Mouse (Mus musculus) MEL (cell line): ENCODE data around the gene Carm1. TPM values are rescaled to one million over a fixed set of nuclear protein-coding genes. Genes with fewer than 3 reads are reported as not detected.
"Not testable (repeated sequence)": the region's sequence is repeated elsewhere in the genome, so short reads cannot be mapped to it uniquely, and the experiment has no call there.

ENCODE experiments used
- DNase-seq: peaks from one replicate; pipeline ENCODE4 v3.0.0; 2011; ENCODE audit warnings: low read depth, low spot score
- H3K27ac ChIP-seq: 2 replicates; pipeline ENCODE4 v1.5.1; 2012; ENCODE audit warnings: low read depth, mild to moderate bottlenecking, control low read depth, low read length, moderate library complexity; ENCODE audit not compliant: control insufficient read depth
- H3K27me3 ChIP-seq, 2 experiments: fragments of 150-350 bp in 1 of 2; sonication (generic) in 1 of 2; 2 replicates each; pipeline ENCODE4 v1.6.1; 2012; ENCODE audit warnings: low read length in 2 of 2, mild to moderate bottlenecking in 2 of 2, improper control_type of control experiment in 1 of 2, moderate library complexity in 1 of 2; ENCODE audit not compliant: insufficient read depth in 2 of 2, control insufficient read depth in 1 of 2
- H3K36me3 ChIP-seq, 2 experiments: 2 replicates each; pipeline ENCODE4 v1.6.1; 2012 to 2014; ENCODE audit warnings: low read length in 2 of 2, improper control_type of control experiment in 1 of 2, inconsistent platforms in 1 of 2, mild to moderate bottlenecking in 1 of 2; ENCODE audit not compliant: insufficient read depth in 2 of 2, control insufficient read depth in 1 of 2
- H3K4me1 ChIP-seq, 2 experiments: fragments of 150-350 bp in 1 of 2; sonication (generic) in 1 of 2; 2 replicates each; pipeline ENCODE4 v1.6.1; 2012; ENCODE audit warnings: low read length in 2 of 2, improper control_type of control experiment in 1 of 2, mild to moderate bottlenecking in 1 of 2; ENCODE audit not compliant: insufficient read depth in 2 of 2, control insufficient read depth in 1 of 2
- H3K4me3 ChIP-seq, 2 experiments: fragments of 150-350 bp in 1 of 2; sonication (generic) in 1 of 2; 2 replicates each; pipeline ENCODE4 v1.5.1; 2012; ENCODE audit warnings: low read depth in 2 of 2, low read length in 2 of 2, mild to moderate bottlenecking in 2 of 2, moderate library complexity in 2 of 2, control low read depth in 1 of 2, improper control_type of control experiment in 1 of 2; ENCODE audit not compliant: control insufficient read depth in 1 of 2, insufficient read depth in 1 of 2
- H3K79me2 ChIP-seq: 2 replicates; pipeline ENCODE4 v1.6.1; 2012; ENCODE audit warnings: mild to moderate bottlenecking, low read length, moderate library complexity; ENCODE audit not compliant: control insufficient read depth, poor library complexity, insufficient read depth
- H3K9ac ChIP-seq: 2 replicates; pipeline ENCODE4 v1.6.1; 2012; ENCODE audit warnings: low read depth, mild to moderate bottlenecking, control low read depth, low read length, moderate library complexity; ENCODE audit not compliant: control insufficient read depth, poor library complexity, severe bottlenecking
- H3K9me3 ChIP-seq: fragments of 150-350 bp; sonication (generic); replicated peaks from 2 replicates; pipeline ENCODE4 v1.6.1; 2012; ENCODE audit warnings: mild to moderate bottlenecking, low read length, improper control_type of control experiment, moderate library complexity; ENCODE audit not compliant: insufficient read depth
- BHLHE40 ChIP-seq: IDR thresholded peaks from 2 replicates; pipeline ENCODE4 v1.6.1; 2012; ENCODE audit warnings: low read depth, mild to moderate bottlenecking, inconsistent platforms, low read length, improper control_type of control experiment, borderline replicate concordance
- CHD1 ChIP-seq: IDR thresholded peaks from 2 replicates; pipeline ENCODE4 v1.6.1; 2012; ENCODE audit warnings: low read depth, mild to moderate bottlenecking, inconsistent platforms, low read length, improper control_type of control experiment
- CHD2 ChIP-seq: IDR thresholded peaks from 2 replicates; pipeline ENCODE4 v1.6.1; 2011; ENCODE audit warnings: low read length, improper control_type of control experiment
- CTCF ChIP-seq, 3 experiments: IDR thresholded peaks in 2 of 3; conservative IDR thresholded peaks in 1 of 3; 2 replicates each; pipeline ENCODE4 v1.5.1; 2011 to 2012; ENCODE audit warnings: low read length in 3 of 3, low read depth in 2 of 3, mild to moderate bottlenecking in 2 of 3, improper control_type of control experiment in 1 of 3, inconsistent platforms in 1 of 3, mixed read lengths in 1 of 3, moderate library complexity in 1 of 3; ENCODE audit not compliant: control insufficient read depth in 1 of 3, insufficient read depth in 1 of 3, poor library complexity in 1 of 3, severe bottlenecking in 1 of 3
- E2F4 ChIP-seq: IDR thresholded peaks from 2 replicates; pipeline ENCODE4 v1.6.1; 2011; ENCODE audit warnings: low read depth, low read length, improper control_type of control experiment, borderline replicate concordance
- ELF1 ChIP-seq: IDR thresholded peaks from 2 replicates; pipeline ENCODE4 v1.6.1; 2014; ENCODE audit warnings: low read depth, mild to moderate bottlenecking, inconsistent platforms, low read length, improper control_type of control experiment, moderate library complexity
- EP300 ChIP-seq, 2 experiments: IDR thresholded peaks; 2 replicates each; pipeline ENCODE4 v1.6.1; 2011; ENCODE audit warnings: improper control_type of control experiment in 2 of 2, low read length in 2 of 2, low read depth in 1 of 2, mild to moderate bottlenecking in 1 of 2
- ETS1 ChIP-seq: IDR thresholded peaks from 2 replicates; pipeline ENCODE4 v1.6.1; 2012; ENCODE audit warnings: low read depth, mild to moderate bottlenecking, inconsistent platforms, low read length, improper control_type of control experiment, moderate library complexity
- HCFC1 ChIP-seq: IDR thresholded peaks from 2 replicates; pipeline ENCODE4 v1.6.1; 2012; ENCODE audit warnings: low read depth, mild to moderate bottlenecking, inconsistent platforms, low read length, improper control_type of control experiment, moderate library complexity
- KAT2A ChIP-seq: conservative IDR thresholded peaks from 2 replicates; pipeline ENCODE4 v1.6.1; 2012; ENCODE audit warnings: low read depth, low read length, improper control_type of control experiment, inconsistent platforms
- MAFK ChIP-seq: IDR thresholded peaks from 2 replicates; pipeline ENCODE4 v1.6.1; 2011; ENCODE audit warnings: low read depth, mild to moderate bottlenecking, low read length, improper control_type of control experiment, borderline replicate concordance
- MAX ChIP-seq: IDR thresholded peaks from 2 replicates; pipeline ENCODE4 v1.6.1; 2011; ENCODE audit warnings: low read length, improper control_type of control experiment
- MAZ ChIP-seq: IDR thresholded peaks from 2 replicates; pipeline ENCODE4 v1.6.1; 2012; ENCODE audit warnings: low read depth, mild to moderate bottlenecking, inconsistent platforms, low read length, improper control_type of control experiment
- MEF2A ChIP-seq: IDR thresholded peaks from 2 replicates; pipeline ENCODE4 v1.6.1; 2014; ENCODE audit warnings: low read depth, mild to moderate bottlenecking, inconsistent platforms, low read length, improper control_type of control experiment; ENCODE audit not compliant: poor library complexity, insufficient replicate concordance, severe bottlenecking; ENCODE audit errors: extremely low read depth
- MXI1 ChIP-seq: IDR thresholded peaks from 2 replicates; pipeline ENCODE4 v1.6.1; 2011; ENCODE audit warnings: mild to moderate bottlenecking, low read depth, low read length, improper control_type of control experiment
- MYB ChIP-seq: IDR thresholded peaks from 2 replicates; pipeline ENCODE4 v1.6.1; 2011; ENCODE audit warnings: mild to moderate bottlenecking, low read depth, low read length, improper control_type of control experiment
- NELFE ChIP-seq: IDR thresholded peaks from 2 replicates; pipeline ENCODE4 v1.6.1; 2011; ENCODE audit warnings: low read depth, low read length, improper control_type of control experiment
- NRF1 ChIP-seq: IDR thresholded peaks from 2 replicates; pipeline ENCODE4 v1.6.1; 2014; ENCODE audit warnings: low read depth, mild to moderate bottlenecking, inconsistent platforms, low read length, improper control_type of control experiment, moderate library complexity; ENCODE audit not compliant: poor library complexity, insufficient read depth, severe bottlenecking
- RAD21 ChIP-seq: IDR thresholded peaks from 2 replicates; pipeline ENCODE4 v1.6.1; 2011; ENCODE audit warnings: mild to moderate bottlenecking, low read depth, low read length, improper control_type of control experiment
- RCOR1 ChIP-seq: IDR thresholded peaks from 2 replicates; pipeline ENCODE4 v1.6.1; 2012; ENCODE audit warnings: low read depth, mild to moderate bottlenecking, inconsistent platforms, low read length, improper control_type of control experiment
- SIN3A ChIP-seq: IDR thresholded peaks from 2 replicates; pipeline ENCODE4 v1.6.1; 2012; ENCODE audit warnings: low read length, improper control_type of control experiment, inconsistent platforms
- SMC3 ChIP-seq: IDR thresholded peaks from 2 replicates; pipeline ENCODE4 v1.6.1; 2011; ENCODE audit warnings: low read depth, low read length, improper control_type of control experiment
- TAL1 ChIP-seq: IDR thresholded peaks from 2 replicates; pipeline ENCODE4 v1.6.1; 2012; ENCODE audit warnings: mild to moderate bottlenecking, inconsistent platforms, low read length, moderate library complexity, mixed read lengths
- USF1 ChIP-seq: IDR thresholded peaks from 2 replicates; pipeline ENCODE4 v1.6.1; 2014; ENCODE audit warnings: low read depth, mild to moderate bottlenecking, inconsistent platforms, low read length, improper control_type of control experiment, moderate library complexity
- ZC3H11A ChIP-seq: IDR thresholded peaks from 2 replicates; pipeline ENCODE4 v1.6.1; 2012; ENCODE audit warnings: low read depth, mild to moderate bottlenecking, inconsistent platforms, low read length, improper control_type of control experiment
- ZKSCAN1 ChIP-seq: IDR thresholded peaks from 2 replicates; pipeline ENCODE4 v1.6.1; 2012; ENCODE audit warnings: low read depth, mild to moderate bottlenecking, inconsistent platforms, low read length, improper control_type of control experiment, moderate library complexity
- ZMIZ1 ChIP-seq: IDR thresholded peaks from 2 replicates; pipeline ENCODE4 v1.6.1; 2012; ENCODE audit warnings: low read depth, mild to moderate bottlenecking, inconsistent platforms, low read length, improper control_type of control experiment, moderate library complexity
- ZNF384 ChIP-seq: IDR thresholded peaks from 2 replicates; pipeline ENCODE4 v1.6.1; 2012; ENCODE audit warnings: low read depth, mild to moderate bottlenecking, inconsistent platforms, low read length, improper control_type of control experiment
- polyA plus RNA-seq, 2 experiments: library from polyadenylated mRNA; stranded (reverse) in 1 of 2; unstranded in 1 of 2; fragments of >175 nt in 1 of 2; fragments of >200 nt in 1 of 2; gene quantifications; 2 replicates each; pipeline versions ENCODE4 v1.2.1 to v1.2.4; 2012; ENCODE audit warnings: low replicate concordance in 2 of 2, low read depth in 1 of 2; ENCODE audit not compliant: insufficient read length in 2 of 2, insufficient read depth in 1 of 2, missing spikeins in 1 of 2
- total RNA-seq: library from RNA; depleted of rRNA; stranded (reverse); fragments of 300-350 nt; gene quantifications from 2 replicates; pipeline ENCODE4 v1.2.3, GENCODE M21; 2012

Carm1 gene
- total and polyA plus RNA-seq, 3 experiments = 121 to 423 (median 121) TPM

DNA sequence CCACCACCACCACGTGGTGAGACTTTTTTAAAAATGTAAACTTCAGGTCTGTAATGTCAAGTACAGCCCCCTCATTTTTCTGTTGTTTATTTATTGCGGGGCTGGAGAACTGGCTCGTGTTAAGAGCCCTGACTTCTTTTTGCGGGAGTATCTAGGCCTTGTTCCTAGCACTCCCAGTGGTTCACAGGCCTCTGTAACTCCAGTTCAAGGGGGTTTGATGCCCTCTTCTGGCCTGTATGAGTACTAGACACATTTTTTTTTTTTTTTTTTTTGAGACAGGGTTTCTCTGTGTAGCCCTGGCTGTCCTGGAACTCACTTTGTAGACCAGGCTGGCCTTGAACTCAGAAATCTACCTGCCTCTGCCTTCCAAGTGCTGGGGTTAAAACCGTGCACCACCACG lies 28.0 kb upstream of the Carm1 start:
- not testable (repeated sequence) for H3K27ac ChIP-seq
- TF ChIP-seq RAD21 (peak; percentile 53), SMC3 (peak; percentile 51), ZNF384 (peak; percentile 95), ZC3H11A (0 out of 2 replicates have a peak, but pooled peaks have one; percentile 27), CTCF (IDR thresholded peaks at IDR 0.05 in 2 of 3, conservative IDR thresholded peaks at IDR 0.05 in 1 of 3; ENCODE audit: control insufficient read depth in 1 of 3, insufficient read depth in 1 of 3, low read depth in 2 of 3, low read length in 3 of 3, poor library complexity in 1 of 3, severe bottlenecking in 1 of 3) (peak in 2 of 3 experiments; percentile 45 to 52; a peak in 4 of 6 replicates)
- TF ChIP-seq, all 39 proteins: peak for 5; not testable (repeated sequence) for 34
- H3K27me3 ChIP-seq = not testable (repeated sequence)

DNA sequence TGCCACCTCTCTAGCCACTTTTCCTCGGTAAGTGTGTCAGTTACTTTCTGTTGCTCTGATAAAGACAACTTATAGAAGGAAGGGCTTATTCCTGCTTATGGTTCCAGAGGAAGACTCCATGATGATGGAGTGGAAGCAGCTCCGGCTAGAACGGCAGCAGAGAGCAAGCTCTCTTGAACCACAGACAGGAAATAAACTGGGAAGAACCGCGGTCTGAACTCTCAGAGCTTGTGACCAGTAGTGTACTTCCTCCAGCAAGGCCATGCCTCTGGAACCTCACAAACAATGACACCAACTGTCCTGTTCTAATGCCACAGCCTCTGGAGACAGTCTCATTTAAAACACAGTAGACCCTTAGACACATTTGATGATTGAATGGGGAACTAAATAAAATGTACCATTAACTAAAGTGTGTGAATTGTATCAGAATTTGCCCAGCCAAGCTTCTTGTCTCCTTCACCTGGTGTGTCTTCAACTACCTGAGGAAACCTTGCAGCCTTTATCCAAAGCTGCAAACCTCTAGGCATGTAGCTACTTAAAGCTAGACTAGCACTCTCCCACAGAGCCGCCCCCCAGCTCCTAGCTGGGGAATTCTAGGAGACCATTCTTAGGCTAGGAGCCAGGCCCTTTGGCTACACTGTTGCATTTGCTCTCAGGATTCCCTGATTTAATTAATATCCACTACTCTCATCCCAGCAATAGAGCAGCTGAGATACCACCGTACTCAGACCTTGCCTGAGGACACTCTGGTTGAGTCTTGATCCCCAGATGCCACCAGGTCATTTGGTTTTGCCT lies 21.4 kb upstream of the Carm1 start:
- no peaks in the 10 kb centered on the region for H3K27me3 ChIP-seq
- peaks cover 12 to 39% of the 10 kb centered on the region in 2 experiments for H3K4me1 ChIP-seq
- peak overlapping the region; percentile 45 for H3K27ac ChIP-seq
- no peaks in the 10 kb centered on the region for H3K9me3 ChIP-seq
- H3K79me2 ChIP-seq = no peaks in the 10 kb centered on the region; the same call in 1 of the 2 replicates
- DNase-seq = peak; percentile 65
- peaks cover 0 to 30% of the 10 kb centered on the region in 2 experiments; a peak in 2 of 4 replicates for H3K36me3 ChIP-seq
- H3K9ac ChIP-seq = peak overlapping the region; percentile 53
- H3K4me3 ChIP-seq = peak overlapping the region; percentile 50 to 62
- peak; percentile 45; the same call in 1 of the 2 replicates for TF ChIP-seq MAX
- TF ChIP-seq MEF2A = no peak
- 0 out of 2 replicates have a peak, but pooled peaks have one; percentile 14 for TF ChIP-seq HCFC1
- no peak for TF ChIP-seq ZKSCAN1
- no peak for TF ChIP-seq NRF1
- TF ChIP-seq SIN3A = 0 out of 2 replicates have a peak, but pooled peaks have one; percentile 27
- no peak for TF ChIP-seq BHLHE40
- no peak for TF ChIP-seq RAD21
- TF ChIP-seq ETS1 = peak; percentile 5; the same call in 1 of the 2 replicates
- no peak for TF ChIP-seq CTCF (IDR thresholded peaks at IDR 0.05 in 2 of 3, conservative IDR thresholded peaks at IDR 0.05 in 1 of 3; ENCODE audit: control insufficient read depth in 1 of 3, insufficient read depth in 1 of 3, low read depth in 2 of 3, low read length in 3 of 3, poor library complexity in 1 of 3, severe bottlenecking in 1 of 3)
- TF ChIP-seq KAT2A = no peak
- no peak for TF ChIP-seq RCOR1
- peak; percentile 46; the same call in 1 of the 2 replicates for TF ChIP-seq ZMIZ1
- no peak for TF ChIP-seq CHD2
- TF ChIP-seq MAZ = no peak
- TF ChIP-seq EP300 (IDR thresholded peaks at IDR 0.05; ENCODE audit: low read depth in 1 of 2, low read length in 2 of 2) = 0 out of 4 replicates have a peak, but pooled peaks of 1 of the 2 experiments have one; percentile 49
- peak; percentile 25; the same call in 1 of the 2 replicates for TF ChIP-seq ELF1
- no peak for TF ChIP-seq ZNF384
- peak; percentile 48; the same call in 1 of the 2 replicates for TF ChIP-seq MXI1
- 0 out of 2 replicates have a peak, but pooled peaks have one; percentile 73 for TF ChIP-seq CHD1
- no peak for TF ChIP-seq NELFE
- TF ChIP-seq MAFK = no peak
- TF ChIP-seq E2F4 = no peak
- TF ChIP-seq TAL1 = no peak
- TF ChIP-seq MYB = 0 out of 2 replicates have a peak, but pooled peaks have one; percentile 5
- TF ChIP-seq USF1 = 0 out of 2 replicates have a peak, but pooled peaks have one; percentile 7

More for the DNA sequence above, 28.0 kb upstream of the Carm1 start:
- H3K36me3 ChIP-seq, H3K9me3 ChIP-seq, H3K4me1 ChIP-seq, H3K4me3 ChIP-seq, H3K79me2 ChIP-seq, H3K9ac ChIP-seq: not testable (repeated sequence)
- DNase-seq = peak; percentile 68
